Mouse (Mus musculus) right cerebral cortex, postnatal 4 days (tissue): ENCODE measurements around the gene Dct.
A peak's percentile ranks its signal among the peaks of the same experiment; 100 is the strongest.

Source experiments
- DNase-seq: peaks from one replicate; pipeline ENCODE4 v3.0.0-alpha.2; 2022

Gene Dct

DNA sequence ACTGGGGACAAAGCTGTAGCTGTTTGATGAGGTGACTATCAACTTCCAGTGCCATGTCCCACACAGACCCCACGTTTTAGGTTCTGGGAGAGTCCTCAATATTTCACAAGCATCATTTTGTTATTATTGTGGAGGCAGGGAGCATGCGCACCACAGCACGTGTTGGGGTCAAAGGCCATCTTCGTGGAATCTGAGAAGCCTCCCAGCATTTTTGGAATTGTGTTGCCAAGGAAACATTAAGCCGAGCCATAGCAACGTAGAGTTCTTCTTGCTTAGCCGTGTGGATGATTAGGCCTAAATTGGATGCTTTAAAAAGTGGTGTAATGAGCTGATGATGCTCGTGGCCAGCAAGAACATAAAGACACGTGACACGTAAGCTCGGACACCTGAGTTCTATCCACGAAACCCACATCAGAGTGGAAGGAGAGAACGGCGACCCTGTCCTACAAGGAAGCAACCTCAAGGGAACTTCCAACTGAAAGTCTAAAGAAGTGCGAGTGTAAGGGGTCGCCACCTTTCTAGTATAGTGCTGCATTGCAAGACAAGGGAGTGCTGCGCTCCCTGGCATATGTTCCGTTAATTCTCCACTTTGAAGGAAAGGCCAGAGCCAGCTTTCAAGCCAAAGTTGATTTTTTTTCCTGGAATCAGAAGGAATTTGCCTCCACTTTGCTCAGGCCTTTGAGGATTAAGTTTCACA is 9.8 kb downstream of the Dct start:
- peak; percentile 19 for DNase-seq

DNA sequence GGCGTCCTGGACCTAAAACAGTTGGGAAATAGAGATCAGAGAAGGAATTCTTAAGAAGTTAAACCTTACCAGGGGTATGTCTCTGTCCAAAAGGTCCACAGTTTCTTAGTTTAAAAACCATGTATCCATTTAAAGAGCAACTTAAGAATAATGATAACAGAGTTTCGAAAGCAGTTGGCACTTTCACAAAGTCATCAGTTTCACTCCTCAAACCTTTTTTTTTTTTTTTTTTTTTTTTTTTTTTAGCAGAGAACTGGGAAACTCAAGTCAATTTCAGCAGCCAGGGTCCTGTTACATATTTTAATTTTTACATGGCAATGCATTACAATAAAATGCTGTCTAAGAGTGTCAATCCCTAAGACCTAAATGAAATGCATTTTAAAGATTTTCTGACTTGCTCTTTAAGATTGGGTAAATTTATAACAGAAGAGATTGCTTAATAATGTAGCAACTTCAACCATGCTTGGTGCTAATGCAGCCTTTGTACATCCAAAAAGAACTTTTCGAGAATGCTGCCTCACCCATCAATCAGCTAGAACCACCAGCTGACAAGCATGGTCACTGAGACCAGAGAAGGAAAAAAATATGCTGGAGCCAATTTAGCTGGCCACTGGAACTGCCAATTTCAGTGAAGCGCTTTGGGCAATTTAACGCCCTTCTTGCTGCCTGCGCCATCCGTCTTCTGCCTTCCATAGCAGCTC is 11.3 kb downstream of the Dct start:
- DNase-seq = no peak

DNA sequence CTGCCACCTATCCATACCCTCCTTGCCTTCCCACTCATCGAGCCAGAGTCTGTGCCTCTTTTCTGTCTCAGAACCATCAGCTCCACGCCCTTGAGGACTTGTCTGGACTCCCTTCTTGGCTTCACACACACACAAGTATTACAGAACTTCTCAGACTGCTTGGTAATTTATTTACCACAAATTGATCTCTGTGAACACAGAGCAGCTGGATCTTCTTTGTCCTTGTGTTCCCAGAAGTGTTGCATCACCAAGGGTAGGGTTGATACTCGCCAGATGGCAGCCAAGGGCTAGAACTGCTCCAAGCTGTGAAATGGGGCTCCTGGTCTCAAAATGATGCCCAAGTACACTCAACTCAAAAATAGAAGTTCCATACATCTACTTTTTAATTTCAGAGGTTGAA is 13.0 kb downstream of the Dct start:
- DNase-seq = no peak

DNA sequence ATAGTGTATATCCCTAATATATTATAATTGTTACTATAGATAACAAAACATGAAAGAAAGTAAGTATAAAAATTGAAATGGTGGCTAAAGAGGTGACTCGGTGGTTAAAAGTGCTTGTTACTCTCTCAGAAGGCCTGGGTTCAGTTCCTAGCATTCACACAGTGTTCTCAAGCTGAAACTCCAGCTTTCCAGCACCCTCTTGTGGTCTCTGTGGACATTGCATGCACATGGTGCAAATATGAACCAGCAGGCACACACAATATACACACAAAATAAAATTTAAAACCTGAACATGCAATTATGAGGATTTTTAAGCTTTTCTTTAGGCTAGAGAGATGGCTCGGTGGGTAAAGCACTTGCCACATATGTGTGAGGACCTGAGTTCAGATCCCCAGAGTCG is 24.5 kb downstream of the Dct start:
- DNase-seq = no peak

DNA sequence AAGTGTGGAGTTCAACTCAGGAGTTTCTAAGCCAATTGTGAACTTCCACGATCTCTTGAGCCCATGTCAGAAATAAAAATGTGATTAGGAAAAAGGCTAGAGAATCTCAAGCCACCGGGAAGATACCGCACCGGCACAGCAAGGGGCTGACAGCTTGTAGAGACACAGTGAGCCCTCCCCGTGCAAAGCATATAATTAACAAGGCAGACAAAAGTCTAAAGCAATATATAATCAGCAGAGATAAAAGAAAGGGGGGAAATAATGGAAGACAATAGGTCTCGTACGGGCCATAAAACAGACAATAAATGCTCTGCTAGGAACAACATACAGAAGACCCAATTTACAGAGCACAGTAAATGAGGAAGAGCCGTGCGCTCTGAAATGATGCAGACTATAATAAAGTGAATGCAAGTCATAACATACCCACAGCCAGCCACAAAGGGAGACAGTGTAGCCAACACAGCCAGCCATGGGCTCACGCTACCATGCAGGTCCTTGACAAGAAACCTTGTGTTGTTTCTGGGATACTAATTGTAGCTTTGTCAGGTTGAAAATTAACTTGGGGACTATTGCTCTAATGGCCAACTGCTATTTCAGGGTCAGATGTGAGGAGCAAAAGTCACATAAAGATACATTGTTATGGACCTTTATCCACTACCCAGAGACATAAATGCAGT is 30.0 kb downstream of the Dct start:
- no peak for DNase-seq

DNA sequence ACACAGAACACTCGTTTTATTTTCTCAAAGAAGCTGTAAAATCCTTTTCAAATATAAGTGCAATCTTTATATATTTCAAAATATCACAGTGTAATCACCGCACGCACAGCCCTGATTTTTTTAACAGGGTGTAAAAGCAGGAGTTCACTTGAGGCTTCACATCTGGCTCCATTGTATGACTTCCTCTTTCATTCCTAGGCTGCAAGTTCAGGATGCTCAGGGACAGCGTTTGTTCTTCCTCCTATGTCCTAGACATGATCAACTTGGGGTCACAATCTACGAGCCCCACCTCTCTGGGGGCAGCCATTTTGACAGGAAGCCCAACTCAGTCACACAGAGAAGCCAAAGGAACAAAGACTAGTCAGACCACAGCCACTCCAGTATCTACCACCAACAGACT is 32.7 kb downstream of the Dct start:
- no peak for DNase-seq

DNA sequence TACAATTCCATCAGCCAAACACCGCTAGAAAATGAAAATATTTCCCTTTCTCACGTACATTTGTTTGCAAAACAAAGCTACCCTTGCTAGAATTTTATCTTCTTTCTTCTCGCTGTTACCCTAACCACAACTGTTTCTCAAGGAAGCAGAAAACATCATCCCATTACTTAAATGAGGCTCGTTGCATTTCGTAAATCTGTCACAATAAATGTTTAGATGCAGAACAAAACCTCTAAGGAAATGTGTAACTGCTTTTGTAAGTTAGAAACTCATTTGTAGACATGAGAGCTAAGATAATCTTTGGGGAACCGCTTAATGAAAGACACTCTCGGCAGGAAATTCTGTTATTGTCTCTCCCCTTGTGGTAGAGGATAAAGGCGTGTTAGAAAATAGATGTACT is 38.8 kb downstream of the Dct start:
- no peak for DNase-seq

DNA sequence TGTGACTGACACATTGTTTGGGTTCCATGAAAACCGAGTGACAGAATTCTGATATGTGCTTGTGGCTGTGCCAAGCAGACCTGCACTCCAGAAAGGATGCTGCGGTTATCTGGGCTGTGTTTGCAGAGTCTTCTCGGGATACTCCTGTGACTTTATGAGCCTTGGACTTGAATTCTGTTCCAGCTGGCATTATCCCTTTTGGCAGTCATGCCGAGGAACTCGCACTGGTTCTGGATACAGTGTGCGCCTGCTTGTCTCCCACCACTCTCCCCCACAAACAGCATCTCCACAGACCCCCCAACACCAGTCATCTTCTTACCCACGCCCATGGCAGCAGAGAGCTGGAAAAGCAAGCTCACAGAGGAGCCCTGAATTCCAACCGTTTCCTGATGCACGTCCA is 42.5 kb downstream of the Dct start:
- no peak for DNase-seq

DNA sequence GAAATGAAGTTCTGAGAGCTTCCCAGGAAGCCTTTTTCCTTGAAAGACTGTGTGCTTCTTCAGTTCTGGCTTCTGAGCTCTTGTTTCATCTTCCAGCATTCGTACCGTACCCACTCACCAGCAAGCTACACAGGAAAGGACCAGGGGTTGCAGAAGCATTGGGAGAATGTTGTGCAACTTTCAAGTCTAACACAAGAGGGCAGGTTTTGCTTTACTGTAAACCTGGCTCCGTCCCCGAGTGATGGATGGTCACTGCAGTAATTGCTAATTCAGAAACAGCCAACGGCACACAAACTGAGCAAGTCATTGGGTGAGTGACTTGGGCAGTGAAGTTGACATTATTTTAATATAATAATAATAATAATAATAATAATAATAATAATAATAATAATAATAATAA is 46.3 kb downstream of the Dct start:
- peak; percentile 52 for DNase-seq

DNA sequence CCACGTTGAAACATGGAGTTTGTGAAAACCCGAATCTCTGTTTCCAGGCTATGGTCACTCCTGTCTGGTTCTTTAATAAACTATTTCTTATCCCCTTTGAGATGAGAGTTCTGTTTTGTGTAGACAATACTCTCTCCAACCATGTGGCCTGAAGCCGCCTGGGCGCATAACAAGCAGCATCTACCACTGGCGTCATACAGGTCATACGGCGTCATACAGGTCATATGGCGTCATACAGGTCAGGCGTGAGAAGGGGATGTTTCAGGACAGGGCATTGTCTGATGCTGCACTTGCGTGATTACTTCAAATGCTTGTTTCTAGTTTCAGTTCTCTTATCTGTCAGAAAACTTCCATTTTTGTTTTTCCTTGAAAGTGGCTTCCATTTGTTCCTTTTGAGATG is 47.6 kb downstream of the Dct start:
- DNase-seq = no peak

DNA sequence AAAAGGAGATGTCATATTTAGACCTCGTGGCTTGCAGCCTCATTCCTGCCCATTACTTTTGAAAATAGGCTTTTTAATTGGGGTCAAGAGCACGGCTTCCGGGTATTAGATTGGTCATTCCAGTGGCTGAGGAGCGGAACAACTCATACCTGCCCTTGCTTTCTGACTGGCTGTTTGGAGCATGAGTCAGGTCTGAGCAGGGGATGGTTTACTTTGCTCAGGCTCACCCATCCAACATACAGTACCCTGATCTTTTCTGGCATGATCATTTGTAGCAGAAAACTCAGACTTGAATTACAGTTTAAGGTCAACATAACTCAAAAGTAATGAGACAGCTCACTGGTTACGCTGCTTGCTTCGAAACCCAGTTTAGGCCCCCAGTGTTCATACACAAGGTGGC is 58.2 kb downstream of the Dct start:
- DNase-seq = no peak

DNA sequence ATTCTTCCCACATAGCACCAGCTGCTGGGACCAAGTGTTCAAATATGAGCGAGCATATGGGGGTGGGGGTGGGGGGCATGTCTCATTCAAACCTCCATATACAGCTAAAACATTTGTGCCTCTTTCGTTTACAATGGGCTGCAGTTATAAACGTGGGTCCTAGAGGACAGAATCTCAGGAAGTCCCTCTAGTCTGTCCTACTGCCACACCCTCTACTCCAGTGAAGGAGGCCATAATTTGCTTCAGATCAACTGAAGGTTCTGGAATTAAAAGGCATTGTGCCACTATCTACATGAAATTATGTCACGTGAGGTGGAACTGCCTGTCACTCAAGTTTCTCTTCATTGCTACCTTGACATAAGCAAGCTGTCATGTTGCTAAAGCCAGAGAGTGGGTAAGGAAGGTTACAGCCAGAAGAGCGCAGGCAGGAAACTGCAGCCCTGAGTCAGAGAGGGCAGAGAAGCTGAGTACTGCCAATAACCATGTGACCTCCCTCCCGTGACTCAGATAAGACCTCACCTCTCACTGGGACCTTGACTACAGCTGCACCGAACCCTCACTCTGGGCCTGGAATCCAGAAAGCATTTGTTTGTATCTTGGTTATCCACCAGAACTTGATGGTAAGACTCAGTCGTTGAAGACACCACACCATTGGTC is 59.3 kb downstream of the Dct start:
- DNase-seq = no peak

DNA sequence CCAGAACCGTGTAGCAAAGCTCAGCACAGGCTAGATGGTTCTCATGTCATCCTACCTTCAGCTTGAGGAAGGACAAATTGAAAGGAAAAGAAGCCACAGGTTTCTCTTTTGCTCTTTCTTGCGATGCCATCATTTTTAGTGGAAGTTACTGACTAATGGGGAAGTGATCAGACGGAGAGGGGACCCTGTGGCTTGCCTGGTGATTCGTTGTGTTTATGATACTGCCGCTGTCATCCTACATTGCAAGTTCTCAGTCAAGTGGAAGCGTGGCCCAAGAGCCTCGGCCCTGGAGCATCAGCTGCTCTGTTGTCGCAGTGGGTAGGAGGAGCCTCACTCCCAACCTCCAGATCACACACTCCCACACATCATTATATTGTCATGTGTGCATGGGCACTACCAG is 61.8 kb downstream of the Dct start:
- no peak for DNase-seq

DNA sequence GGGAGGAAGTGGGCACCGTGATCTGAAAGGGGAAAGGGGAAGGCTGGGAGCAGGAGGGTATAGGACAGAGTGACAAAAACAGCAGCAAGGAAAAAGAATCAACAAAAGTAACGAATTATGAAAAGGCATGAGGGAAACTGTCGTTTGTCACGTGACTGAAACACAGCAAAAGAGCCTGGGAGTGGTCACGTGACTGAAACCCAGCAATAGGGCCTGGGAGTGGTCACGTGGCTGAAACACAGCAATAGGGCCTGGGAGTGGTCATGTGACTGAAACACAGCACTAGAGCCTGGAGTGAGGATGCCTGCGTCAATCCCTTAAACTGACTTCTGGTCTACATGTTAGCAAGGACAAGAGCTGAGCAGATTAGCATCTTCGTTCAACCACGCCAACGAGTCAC is 63.6 kb downstream of the Dct start:
- DNase-seq = no peak

DNA sequence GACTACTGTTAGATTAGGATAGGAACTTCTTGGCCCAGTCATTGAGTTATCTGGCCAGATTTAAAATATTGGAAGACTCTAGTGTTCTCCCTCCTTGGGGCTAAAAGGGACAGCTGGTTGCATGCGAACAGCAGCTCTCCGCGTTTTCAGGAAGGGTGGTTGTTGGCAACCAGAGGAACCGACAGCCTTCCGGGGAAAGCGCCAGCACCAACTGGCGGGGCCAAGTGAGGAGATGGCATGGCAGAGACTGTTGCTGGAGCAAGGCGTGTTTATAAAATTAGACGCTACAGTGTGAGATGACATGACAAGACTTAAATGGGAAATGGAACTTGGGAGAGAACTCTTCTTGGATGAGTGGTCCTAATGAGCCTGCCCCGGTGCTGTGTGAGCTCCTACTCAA is 70.5 kb downstream of the Dct start:
- peak; percentile 73 for DNase-seq

DNA sequence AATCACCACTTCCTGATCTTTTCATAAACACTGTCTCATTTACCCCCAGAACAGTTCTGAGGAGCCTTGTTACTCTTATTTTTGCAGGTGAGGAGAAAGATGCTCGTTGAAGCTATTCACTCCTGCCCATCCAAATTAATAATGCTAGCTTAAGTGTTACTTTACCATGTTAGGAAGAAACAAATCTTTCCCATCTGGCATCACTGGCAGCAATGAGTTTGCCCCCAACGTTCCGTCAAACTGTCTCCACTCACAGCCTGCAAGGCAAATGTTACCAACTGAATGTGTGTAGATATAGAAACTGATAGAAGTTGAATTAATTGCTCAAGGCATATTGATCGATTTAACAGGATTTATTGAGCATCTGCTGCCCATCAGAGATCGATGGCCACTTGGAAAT is 79.5 kb downstream of the Dct start:
- DNase-seq = no peak
